Mouse (Mus musculus): ENCODE measurements at regions not wholly inside any gene's neighbourhood (a gene's known extent, or its start where the extent isn't known, plus 50 kb on each side); places are given as distances from the start of the nearest gene placed in this dataset.

- DNase-seq (ENCODE audit: low read depth, low spot score): no peak
Observed at GRCm38 (mm10) chr2:92704035-92704434, 104.5 kb downstream of the Chst1 start.

- no peak for DNase-seq (ENCODE audit: low read depth, low spot score)
Observed at GRCm38 (mm10) chr2:92709668-92710067, 110.2 kb downstream of the Chst1 start.

- DNase-seq (ENCODE audit: low read depth, low spot score): no peak
Observed at GRCm38 (mm10) chr2:92711122-92711777, 111.7 kb downstream of the Chst1 start.

DNA sequence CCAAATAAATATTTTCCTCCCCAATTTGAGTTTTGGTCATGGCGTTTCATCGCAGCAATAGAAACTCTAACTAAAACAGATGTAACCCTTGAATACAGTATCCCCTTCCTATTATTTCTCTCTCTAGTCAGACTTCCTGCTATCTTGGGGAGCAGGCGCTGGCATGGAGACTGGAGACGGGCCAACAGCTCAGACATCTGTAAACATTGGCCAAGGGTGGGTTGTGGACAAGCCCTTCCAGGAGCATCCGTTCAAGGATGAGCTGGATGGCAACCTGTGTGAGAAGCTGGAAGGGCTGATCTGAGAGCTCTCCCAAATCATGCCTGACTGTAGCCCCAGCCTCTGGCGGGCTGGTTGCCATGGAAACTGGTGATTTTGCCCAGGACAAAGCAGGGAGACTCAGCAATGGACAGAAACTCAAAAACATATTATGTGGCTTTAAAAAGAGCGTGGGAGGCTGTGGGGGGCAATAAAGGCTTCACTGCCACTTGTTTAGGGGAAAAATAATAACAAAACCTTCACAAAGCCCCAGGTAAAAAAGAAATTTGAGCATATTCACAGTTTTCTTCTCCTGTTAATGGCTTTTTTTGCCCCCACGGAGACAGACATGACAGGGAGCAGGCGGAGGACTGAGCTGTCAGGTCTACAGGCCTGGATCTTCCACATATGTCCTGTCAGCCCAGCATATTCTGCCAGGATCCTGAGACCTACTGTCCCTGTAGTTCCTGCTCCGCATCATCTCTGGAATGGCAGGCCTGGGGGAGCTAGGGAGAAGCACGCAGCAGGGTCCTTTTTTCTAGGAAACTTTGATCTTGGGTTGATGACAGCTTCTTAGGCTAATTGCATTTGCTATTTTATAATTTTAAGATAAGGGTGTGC lies 113.0 kb downstream of the Chst1 start:
- no peak for DNase-seq (ENCODE audit: low read depth, low spot score)

GRCm38 (mm10) chr2:92717706-92718105 lies 118.2 kb downstream of the Chst1 start:
- no peak for DNase-seq (ENCODE audit: low read depth, low spot score)

GRCm38 (mm10) chr2:92721951-92722350 lies 122.4 kb downstream of the Chst1 start:
- no peak for DNase-seq (ENCODE audit: low read depth, low spot score)

DNA sequence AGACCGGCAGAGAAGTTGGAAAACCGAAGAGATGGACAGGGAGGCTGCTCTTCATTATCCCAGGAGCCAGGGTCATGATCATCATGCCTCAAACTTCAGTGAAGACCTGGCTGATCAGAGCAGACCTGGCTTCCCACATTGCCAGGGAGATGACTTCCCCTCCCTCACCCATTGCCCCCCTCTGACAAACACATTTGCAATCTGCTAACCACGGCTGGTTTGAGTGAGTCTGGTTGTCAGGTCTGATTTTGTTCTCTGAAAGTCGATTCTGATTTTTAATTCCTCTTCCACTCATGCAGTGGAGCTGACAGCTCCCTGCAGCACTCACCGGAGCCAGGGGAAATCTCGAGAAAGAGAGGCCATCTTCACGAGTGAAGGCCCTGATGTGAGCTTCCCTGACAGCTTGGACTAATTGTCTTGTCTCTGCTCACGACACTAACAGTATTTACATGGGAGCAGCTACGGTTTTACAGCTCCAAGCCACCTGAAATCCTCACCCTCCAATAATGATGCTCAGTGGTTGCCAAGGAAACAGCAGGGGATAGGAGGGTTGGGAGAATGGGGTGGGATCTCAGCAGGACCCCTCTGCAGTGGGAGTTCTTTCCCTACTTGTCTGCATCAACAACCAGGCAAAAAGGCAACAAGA lies 124.2 kb downstream of the Chst1 start:
- no peak for DNase-seq (ENCODE audit: low read depth, low spot score)

DNA sequence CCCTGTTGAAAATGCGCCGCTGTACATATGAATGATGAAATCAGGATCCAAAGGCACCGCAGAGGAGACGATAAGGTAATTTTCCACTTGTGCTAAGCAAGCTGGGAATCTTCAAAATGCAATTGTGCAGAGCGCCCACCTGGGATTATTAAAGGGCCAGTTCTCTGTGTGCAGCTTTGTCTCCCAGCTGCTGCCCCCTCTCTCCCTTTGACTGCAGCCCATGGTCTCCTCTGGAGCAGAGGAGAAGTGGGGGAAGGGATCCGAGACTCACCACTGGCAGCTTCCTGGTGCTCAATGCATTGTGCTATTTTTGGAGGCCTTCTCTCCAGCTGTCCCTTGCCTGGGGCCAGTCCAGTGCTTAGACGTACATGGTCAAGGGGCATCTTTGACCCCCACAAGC lies 127.1 kb downstream of the Chst1 start:
- no peak for DNase-seq (ENCODE audit: low read depth, low spot score)

DNA sequence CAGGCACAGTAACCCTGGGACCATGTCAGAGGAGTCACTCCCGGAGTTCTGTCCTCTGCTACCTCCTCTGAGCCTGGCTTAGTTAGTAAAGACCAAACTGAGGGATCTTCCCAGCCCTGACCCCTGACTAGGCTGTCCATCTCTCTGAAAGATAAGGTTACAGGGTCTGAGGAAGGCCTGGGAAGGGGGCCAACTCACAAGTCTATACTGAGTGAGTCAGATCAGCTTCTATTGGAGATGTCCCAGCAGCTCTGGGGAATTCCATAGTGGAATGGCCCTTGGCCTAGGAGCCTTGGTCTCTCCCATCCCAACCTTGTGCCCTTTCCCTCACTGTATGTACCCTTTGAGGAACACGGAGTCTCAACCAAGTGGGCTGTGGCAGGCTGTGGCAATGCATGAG lies 127.7 kb downstream of the Chst1 start:
- no peak for DNase-seq (ENCODE audit: low read depth, low spot score)

- DNase-seq (ENCODE audit: low read depth, low spot score): no peak
Observed at GRCm38 (mm10) chr2:92728388-92728787, 128.9 kb downstream of the Chst1 start.

GRCm38 (mm10) chr2:92730371-92730770 lies 130.9 kb downstream of the Chst1 start:
- no peak for DNase-seq (ENCODE audit: low read depth, low spot score)

DNA sequence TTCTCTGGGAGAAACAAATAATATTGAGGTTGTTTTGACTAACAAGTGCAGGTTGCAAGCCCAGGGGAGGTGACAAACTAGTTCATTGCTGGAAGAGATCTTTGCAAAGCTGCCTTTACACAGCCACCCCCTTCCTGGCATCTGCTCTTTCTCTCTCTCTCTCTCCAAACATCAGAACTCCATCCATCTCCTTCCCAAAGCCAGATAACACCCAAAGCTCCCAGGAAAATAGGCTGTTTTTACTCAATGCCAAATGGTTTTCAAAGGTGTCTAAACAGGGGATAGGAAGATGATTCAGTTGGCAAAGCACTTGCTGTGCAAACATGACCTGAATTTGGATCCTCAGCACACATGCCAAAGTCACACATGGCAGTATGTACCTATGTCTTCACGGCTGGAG lies 133.9 kb downstream of the Chst1 start:
- no peak for DNase-seq (ENCODE audit: low read depth, low spot score)

GRCm38 (mm10) chr2:92735784-92736183 lies 136.3 kb downstream of the Chst1 start:
- DNase-seq (ENCODE audit: low read depth, low spot score): no peak

DNA sequence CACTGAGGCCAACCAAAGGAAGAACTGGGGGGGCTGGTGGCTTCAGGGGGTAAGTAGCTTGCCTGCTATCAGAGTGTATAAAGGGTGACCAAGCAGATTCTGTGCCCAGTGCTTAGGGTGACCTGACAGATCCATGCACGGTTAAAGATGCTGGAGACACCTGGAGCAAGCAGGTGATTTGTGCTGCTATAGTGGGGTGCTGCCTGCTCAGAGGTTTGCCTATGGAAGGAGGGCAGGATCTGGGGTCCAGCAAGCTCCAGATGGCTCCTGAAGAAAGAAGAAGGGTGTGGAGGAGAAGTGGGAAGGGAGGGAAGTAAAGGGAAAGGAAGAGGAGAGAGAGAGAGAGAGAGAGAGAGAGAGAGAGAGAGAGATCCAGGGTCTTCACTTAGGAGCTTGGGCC lies 137.8 kb downstream of the Chst1 start:
- DNase-seq (ENCODE audit: low read depth, low spot score): no peak

DNA sequence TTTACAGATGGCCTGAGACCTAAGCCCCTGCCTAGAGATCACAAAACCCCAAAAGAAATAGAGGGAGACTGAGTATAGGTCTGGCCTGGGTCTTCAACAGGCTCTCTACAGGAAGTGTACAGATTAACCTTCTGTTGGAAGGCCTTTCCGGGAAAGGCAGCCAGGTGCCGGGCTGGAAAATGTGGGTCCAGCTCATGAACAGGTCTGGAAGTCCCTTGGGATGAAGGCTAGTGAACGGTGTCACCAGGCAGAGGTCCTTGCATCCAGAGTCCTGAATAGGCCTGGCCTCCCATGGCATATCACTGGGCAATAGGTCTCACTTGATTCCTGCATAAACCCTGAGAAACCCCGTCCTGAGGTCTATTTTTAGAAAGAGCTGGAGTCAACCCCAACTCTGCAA lies 140.1 kb downstream of the Chst1 start:
- DNase-seq (ENCODE audit: low read depth, low spot score): no peak

DNA sequence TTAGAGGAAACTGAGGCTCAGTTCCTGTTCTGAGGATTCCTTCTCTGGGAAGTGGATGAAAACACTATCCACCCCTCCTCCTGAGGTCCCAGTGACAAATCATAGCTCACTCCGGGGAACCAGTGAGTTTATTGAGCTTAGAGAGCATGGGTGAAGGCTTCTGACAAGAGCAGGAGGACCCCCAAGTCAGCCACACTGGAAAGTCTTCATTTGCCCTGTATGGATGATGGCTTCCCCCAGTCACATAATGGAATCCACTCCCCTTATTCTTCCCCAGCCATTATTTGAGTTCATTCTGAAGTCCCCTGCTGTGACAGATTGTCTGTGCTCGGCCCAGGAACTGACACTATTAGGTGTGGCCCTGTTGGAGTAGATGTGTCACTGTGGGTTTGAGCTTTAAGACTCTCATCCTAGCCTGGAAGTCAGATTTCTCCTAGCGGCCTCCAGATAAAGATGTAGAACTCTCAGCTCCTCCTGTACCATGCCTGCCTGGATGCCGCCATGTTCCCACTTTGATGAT lies 141.3 kb downstream of the Chst1 start:
- DNase-seq (ENCODE audit: low read depth, low spot score): no peak

GRCm38 (mm10) chr2:92742025-92742424 lies 142.5 kb downstream of the Chst1 start:
- no peak for DNase-seq (ENCODE audit: low read depth, low spot score)

- no peak for DNase-seq (ENCODE audit: low read depth, low spot score)
Observed at GRCm38 (mm10) chr2:92742671-92743070, 143.2 kb downstream of the Chst1 start.

GRCm38 (mm10) chr2:92743152-92743551 lies 143.6 kb downstream of the Chst1 start:
- no peak for DNase-seq (ENCODE audit: low read depth, low spot score)

DNA sequence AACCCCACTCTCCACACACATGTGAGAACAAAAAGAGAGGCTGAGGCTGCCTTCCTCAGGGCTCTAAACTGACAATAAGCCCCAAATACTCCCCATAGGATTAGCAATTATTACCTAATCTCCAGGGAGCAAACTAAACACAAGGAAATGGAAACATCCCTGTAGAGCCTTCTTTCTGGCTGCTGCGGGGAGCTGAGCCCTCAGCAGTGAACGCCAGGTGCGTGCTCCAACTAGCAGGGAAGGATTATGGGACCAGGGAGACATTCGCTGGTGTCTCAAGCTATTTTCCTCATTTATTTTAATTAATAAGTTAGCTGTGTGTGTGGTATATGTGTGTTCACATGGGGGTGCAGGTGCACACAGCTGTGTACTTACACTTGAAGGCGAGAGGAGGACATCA lies 144.4 kb downstream of the Chst1 start:
- no peak for DNase-seq (ENCODE audit: low read depth, low spot score)

DNA sequence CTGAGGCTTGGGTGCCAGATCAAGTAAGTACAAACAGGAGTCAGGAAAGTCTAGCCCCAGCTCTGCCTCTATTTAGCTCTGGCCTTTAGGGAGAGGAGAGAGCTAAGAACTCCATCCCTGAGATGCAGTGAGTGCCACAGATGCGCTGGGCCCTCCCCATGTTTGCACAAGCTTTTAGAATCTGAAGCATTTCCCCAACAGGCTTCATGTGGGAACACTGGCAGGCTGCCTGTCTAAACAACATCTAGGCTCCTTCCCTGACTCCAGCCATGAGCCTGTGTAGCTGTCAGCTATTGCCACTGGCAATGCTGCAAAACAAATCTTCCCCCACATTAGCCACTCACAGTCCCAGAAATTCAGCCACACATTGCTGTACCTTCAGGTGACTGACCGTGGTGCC lies 147.9 kb downstream of the Chst1 start:
- no peak for DNase-seq (ENCODE audit: low read depth, low spot score)

GRCm38 (mm10) chr2:92750116-92750515 lies 150.6 kb downstream of the Chst1 start:
- DNase-seq (ENCODE audit: low read depth, low spot score): no peak
